Mouse (Mus musculus) hindbrain, embryonic 12.5 days (tissue): ENCODE measurements at regions not wholly inside any gene's neighbourhood (a gene's known extent, or its start where the extent isn't known, plus 50 kb on each side); places are given as distances from the start of the nearest gene placed in this dataset.

Source experiments
- ATAC-seq: fragments of 200-750 bp; cut with Nextera tagmentation; 2 replicates; pipeline ENCODE4 v1.8.0; 2017; ENCODE audit warnings: moderate TSS enrichment; ENCODE audit not compliant: low FRiP score
- H3K27ac ChIP-seq: fragments of 300-500 bp; sonication (generic); 2 replicates; pipeline ENCODE4 v1.5.1; 2016; ENCODE audit warnings: mild to moderate bottlenecking
- H3K27me3 ChIP-seq: fragments of 300-500 bp; sonication (generic); 2 replicates; pipeline ENCODE4 v1.6.1; 2016; ENCODE audit warnings: mild to moderate bottlenecking
- H3K36me3 ChIP-seq: fragments of 300-500 bp; sonication (generic); 2 replicates; pipeline ENCODE4 v1.6.1; 2016; ENCODE audit warnings: mild to moderate bottlenecking
- H3K4me1 ChIP-seq: fragments of 300-500 bp; sonication (generic); 2 replicates; pipeline ENCODE4 v1.6.1; 2016
- H3K4me2 ChIP-seq: fragments of 300-500 bp; sonication (generic); replicated peaks from 2 replicates; pipeline ENCODE4 v1.6.1; 2016; ENCODE audit warnings: mild to moderate bottlenecking
- H3K4me3 ChIP-seq: fragments of 300-500 bp; sonication (generic); 2 replicates; pipeline ENCODE4 v1.5.1; 2016; ENCODE audit warnings: mild to moderate bottlenecking
- H3K9ac ChIP-seq: fragments of 300-500 bp; sonication (generic); 2 replicates; pipeline ENCODE4 v1.6.1; 2016; ENCODE audit warnings: mild to moderate bottlenecking, moderate library complexity
- H3K9me3 ChIP-seq: fragments of 300-500 bp; sonication (generic); replicated peaks from 2 replicates; pipeline ENCODE4 v1.6.1; 2016; ENCODE audit warnings: mild to moderate bottlenecking
- WGBS: fragments of 180-500 bp; shearing (Covaris S2); methylation state at CpG from one replicate; pipeline ENCODE4 v1.1.7; 2016; 5-methylcytosine and 5-hydroxymethylcytosine counted together

DNA sequence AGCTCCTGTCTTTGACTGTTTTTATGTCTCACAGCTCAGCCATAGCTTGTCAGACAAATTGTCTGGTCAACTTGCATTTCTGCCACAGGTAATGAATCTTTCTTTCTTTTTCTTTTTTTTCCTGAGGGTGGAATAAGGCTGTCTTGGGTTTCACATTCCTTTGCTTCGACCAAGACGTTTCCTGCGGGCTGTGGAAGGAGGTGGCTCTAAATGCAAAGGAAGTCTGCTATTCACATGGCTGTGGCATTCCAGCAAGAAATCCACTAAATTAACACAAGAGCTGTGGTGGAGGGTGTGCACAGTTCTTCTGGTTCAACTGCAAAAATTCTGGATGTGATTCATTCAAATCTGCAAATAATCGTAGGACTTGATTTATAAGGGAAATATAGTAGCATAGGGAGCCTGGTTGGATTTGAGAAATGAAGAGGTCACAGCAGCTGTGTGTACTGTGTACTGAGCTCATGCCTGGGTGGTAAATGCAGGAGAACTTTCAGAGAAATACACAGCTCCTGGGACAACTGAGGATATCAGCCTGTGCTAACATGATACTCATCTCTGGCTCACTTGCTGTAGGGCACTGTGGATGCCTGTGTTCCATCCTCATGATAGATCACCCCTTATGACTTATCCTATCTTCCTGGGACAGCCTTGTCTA is 71.2 kb upstream of the Igfbp3 start:
- no peak overlapping the region for H3K27ac ChIP-seq
- 58% methylated on average over 4 of the region's 4 CpGs for WGBS
- H3K4me2 ChIP-seq: no peak overlapping the region
- ATAC-seq: no peak
- no peaks in the 10 kb centered on the region for H3K4me1 ChIP-seq
- H3K36me3 ChIP-seq: no peaks in the 10 kb centered on the region
- no peak overlapping the region for H3K4me3 ChIP-seq
- no peaks in the 10 kb centered on the region for H3K9me3 ChIP-seq
- no peak overlapping the region for H3K9ac ChIP-seq
- H3K27me3 ChIP-seq: no peaks in the 10 kb centered on the region

DNA sequence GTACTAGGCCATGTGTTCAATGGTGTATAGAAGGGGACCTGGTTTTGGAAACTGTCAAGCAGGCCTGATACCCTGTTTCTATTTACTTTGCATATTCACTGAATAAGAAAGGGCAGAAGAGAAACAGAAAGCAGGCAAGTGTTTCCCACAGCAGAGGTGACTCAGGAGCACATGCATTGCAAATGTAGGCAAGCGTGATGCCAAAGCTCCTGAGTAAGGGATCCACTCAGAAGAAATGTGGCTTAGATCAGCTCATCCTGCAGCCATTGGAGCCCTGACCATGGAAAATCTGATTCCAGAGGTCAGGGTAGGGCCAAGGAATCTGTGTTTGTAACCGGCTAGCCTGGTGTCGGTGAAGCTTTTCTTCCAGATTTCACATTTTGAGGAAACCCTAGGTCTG is 69.3 kb upstream of the Igfbp3 start:
- Histone ChIP-seq H3K4me3 (no peak overlapping the region), H3K9me3 (no peaks in the 10 kb centered on the region), H3K4me1 (no peaks in the 10 kb centered on the region), H3K9ac (no peak overlapping the region), H3K27me3 (no peaks in the 10 kb centered on the region), H3K36me3 (no peaks in the 10 kb centered on the region), H3K4me2 (no peak overlapping the region), H3K27ac (no peak overlapping the region)
- 94% methylated on average over 3 of the region's 3 CpGs for WGBS
- no peak for ATAC-seq

DNA sequence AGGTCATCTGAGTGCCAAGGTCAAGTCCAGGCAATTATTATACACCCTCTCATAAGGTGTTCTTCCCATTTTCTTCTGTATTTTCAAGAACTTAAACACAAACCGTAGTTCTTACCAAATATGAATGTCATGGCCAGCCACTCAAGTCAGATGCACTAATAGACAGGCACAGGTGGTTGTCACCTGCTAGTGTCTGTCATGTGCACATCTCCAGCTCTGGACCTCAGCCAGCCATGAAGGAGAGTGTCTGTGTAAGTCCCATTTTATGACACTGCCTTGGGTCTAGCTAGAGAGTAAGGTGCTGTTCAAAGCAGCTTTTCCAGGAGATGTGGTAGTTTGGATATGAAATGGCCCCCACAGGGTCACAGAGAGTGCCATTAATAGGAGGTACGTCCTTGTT is 68.5 kb upstream of the Igfbp3 start:
- H3K4me3 ChIP-seq: no peak overlapping the region
- H3K9ac ChIP-seq: no peak overlapping the region
- H3K4me1 ChIP-seq: no peaks in the 10 kb centered on the region
- H3K27ac ChIP-seq: no peak overlapping the region
- H3K27me3 ChIP-seq: no peaks in the 10 kb centered on the region
- no peak overlapping the region for H3K4me2 ChIP-seq
- 90% methylated on average over 2 of the region's 2 CpGs for WGBS
- no peak for ATAC-seq
- H3K9me3 ChIP-seq: no peaks in the 10 kb centered on the region
- no peaks in the 10 kb centered on the region for H3K36me3 ChIP-seq

DNA sequence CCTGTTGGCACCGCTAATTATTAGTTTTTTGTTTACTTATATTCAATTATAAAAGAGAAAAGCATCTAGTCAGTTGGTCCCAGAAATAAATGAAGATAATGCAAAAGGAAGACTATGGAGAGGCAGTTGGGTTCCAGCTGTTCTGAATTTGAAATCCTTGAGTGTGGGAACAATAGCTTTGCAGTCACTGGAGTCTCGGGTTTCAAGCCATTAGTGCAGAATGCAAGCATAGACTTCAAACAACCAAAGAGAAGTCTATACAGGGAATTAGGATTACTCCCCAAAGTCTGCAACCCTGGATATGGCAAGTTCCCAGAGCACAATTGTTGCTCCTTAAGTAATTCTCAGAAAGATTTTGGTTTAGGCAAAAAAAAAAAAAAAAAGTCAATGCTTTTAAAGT is 67.9 kb upstream of the Igfbp3 start:
- no peaks in the 10 kb centered on the region for H3K36me3 ChIP-seq
- no peak overlapping the region for H3K4me2 ChIP-seq
- H3K9ac ChIP-seq: no peak overlapping the region
- H3K4me3 ChIP-seq: no peak overlapping the region
- H3K4me1 ChIP-seq: no peaks in the 10 kb centered on the region
- ATAC-seq: no peak
- no peaks in the 10 kb centered on the region for H3K9me3 ChIP-seq
- H3K27ac ChIP-seq: no peak overlapping the region
- 29% methylated on average over 2 of the region's 2 CpGs for WGBS
- no peaks in the 10 kb centered on the region for H3K27me3 ChIP-seq

DNA sequence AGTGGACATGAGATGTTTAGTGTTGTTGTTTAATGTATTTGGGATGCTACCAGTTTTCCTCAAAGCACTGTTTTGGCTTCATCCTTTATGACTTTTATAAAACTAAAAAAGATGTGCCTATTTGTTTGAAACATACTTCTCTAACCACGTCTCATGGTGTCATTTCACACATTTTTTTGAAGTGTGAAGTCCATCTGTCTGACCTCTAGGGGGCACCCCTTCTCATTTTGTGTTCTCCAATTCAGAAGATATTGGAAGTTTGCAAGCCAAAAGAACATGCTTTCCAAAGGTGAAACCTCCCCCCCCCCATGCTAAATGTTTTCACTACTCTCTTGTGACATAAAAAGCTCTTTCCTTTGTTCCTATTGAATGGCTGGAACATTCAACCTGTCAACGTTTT is 66.2 kb upstream of the Igfbp3 start:
- WGBS: 59% methylated on average over 2 of the region's 2 CpGs
- no peaks in the 10 kb centered on the region for H3K4me1 ChIP-seq
- H3K27ac ChIP-seq: no peak overlapping the region
- no peaks in the 10 kb centered on the region for H3K9me3 ChIP-seq
- H3K4me3 ChIP-seq: no peak overlapping the region
- H3K27me3 ChIP-seq: no peaks in the 10 kb centered on the region
- no peak for ATAC-seq
- no peaks in the 10 kb centered on the region for H3K36me3 ChIP-seq
- H3K4me2 ChIP-seq: no peak overlapping the region
- no peak overlapping the region for H3K9ac ChIP-seq

DNA sequence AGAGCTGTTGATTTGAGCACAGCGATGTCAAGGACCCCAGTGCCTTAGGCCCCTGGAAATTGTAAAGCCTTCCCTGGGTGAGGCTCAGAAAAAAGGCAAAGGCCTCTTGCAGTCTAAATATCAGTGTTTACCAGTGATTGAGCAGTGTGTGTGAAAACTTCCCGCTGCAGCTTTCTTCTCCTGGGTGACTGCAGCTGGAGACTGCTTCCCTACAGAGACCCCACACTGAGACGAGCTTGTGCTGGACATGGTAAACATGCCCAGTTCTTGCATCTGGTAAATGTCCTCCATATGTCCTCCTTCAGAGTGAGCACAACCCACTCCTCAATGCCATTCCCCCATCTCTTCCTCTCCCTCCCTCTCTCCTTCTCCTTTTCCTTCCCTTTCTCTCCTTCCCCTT is 58.8 kb upstream of the Igfbp3 start:
- Histone ChIP-seq H3K27me3 (no peaks in the 10 kb centered on the region), H3K9ac (no peak overlapping the region), H3K36me3 (no peaks in the 10 kb centered on the region), H3K4me1 (no peaks in the 10 kb centered on the region), H3K4me2 (no peak overlapping the region), H3K9me3 (no peaks in the 10 kb centered on the region), H3K27ac (no peak overlapping the region), H3K4me3 (no peak overlapping the region)
- no peak for ATAC-seq
- WGBS: 39% methylated on average over 3 of the region's 3 CpGs

DNA sequence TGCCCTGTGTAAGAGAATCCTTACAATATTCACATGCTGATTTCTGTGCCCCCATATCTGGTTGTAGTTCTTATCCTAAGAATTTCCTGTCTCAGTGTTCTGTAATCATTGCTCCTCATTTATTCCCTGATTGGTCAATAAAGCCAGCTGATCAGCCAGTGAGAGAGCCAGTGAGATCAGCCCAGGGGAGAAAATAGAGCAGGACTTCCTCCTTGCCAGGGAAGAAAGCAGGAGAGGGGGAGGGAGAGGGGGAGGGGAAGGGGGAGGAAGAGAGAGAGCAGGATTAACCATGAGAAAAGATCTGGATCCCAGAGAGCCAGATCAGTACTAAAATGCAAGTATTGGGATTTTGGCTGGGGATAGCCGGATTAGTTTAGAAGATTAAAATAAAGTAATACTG is 57.2 kb upstream of the Igfbp3 start:
- no peaks in the 10 kb centered on the region for H3K9me3 ChIP-seq
- no peaks in the 10 kb centered on the region for H3K36me3 ChIP-seq
- H3K4me3 ChIP-seq: no peak overlapping the region
- H3K9ac ChIP-seq: no peak overlapping the region
- WGBS: 89% methylated on average over 1 of the region's 1 CpGs
- H3K27ac ChIP-seq: no peak overlapping the region
- no peaks in the 10 kb centered on the region for H3K27me3 ChIP-seq
- no peak for ATAC-seq
- no peaks in the 10 kb centered on the region for H3K4me1 ChIP-seq
- H3K4me2 ChIP-seq: no peak overlapping the region

DNA sequence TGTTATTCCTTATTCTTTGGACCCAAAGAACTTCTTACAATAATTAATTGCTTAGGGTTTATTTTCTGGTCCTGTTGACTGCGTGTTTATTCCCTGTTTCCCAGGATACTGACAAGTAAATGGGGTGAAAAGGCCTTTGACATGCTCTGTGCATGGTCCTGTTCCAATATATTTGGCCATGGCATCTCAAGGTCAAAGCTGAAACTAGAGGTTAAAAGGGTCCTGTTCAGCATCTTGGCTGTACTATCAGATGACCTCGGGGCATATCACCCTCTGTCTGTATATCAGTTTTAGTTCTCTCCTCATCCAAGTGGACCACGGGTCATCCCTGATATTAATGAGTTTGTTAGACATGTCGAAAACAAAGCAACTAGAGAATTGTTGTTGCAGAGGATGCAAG is 50.2 kb upstream of the Igfbp3 start:
- no peak overlapping the region for H3K4me3 ChIP-seq
- H3K27ac ChIP-seq: no peak overlapping the region
- WGBS: 83% methylated on average over 4 of the region's 4 CpGs
- no peaks in the 10 kb centered on the region for H3K4me1 ChIP-seq
- no peak overlapping the region for H3K9ac ChIP-seq
- no peaks in the 10 kb centered on the region for H3K9me3 ChIP-seq
- no peaks in the 10 kb centered on the region for H3K27me3 ChIP-seq
- ATAC-seq: no peak
- H3K4me2 ChIP-seq: no peak overlapping the region
- no peaks in the 10 kb centered on the region for H3K36me3 ChIP-seq
